Mouse (Mus musculus) midbrain, embryonic 13.5 days (tissue): Measurements from ENCODE around the gene Olfr1362. TPM values are rescaled to one million over a fixed set of nuclear protein-coding genes. Genes with fewer than 3 reads are reported as not detected.

Source experiments
- ATAC-seq: fragments of 200-750 bp; cut with Nextera tagmentation; 2 replicates; pipeline ENCODE4 v1.8.0; 2017; ENCODE audit warnings: mild to moderate bottlenecking, moderate TSS enrichment, moderate library complexity
- H3K27ac ChIP-seq: fragments of 300-500 bp; sonication (generic); 2 replicates; pipeline ENCODE4 v1.5.1; 2015; ENCODE audit warnings: inconsistent platforms, mild to moderate bottlenecking, moderate library complexity
- H3K27me3 ChIP-seq: fragments of 300-500 bp; sonication (generic); 2 replicates; pipeline ENCODE4 v1.6.1; 2015; ENCODE audit warnings: mild to moderate bottlenecking, inconsistent platforms
- H3K36me3 ChIP-seq: fragments of 300-500 bp; sonication (generic); 2 replicates; pipeline ENCODE4 v1.6.1; 2015; ENCODE audit warnings: mild to moderate bottlenecking, inconsistent platforms
- H3K4me1 ChIP-seq: fragments of 300-500 bp; sonication (generic); replicated peaks from 2 replicates; pipeline ENCODE4 v1.6.1; 2015; ENCODE audit warnings: inconsistent platforms
- H3K4me2 ChIP-seq: fragments of 300-500 bp; sonication (generic); replicated peaks from 2 replicates; pipeline ENCODE4 v1.6.1; 2015; ENCODE audit warnings: moderate library complexity, mild to moderate bottlenecking, inconsistent platforms
- H3K4me3 ChIP-seq: fragments of 300-500 bp; sonication (generic); replicated peaks from 2 replicates; pipeline ENCODE4 v1.5.1; 2015; ENCODE audit warnings: mild to moderate bottlenecking, inconsistent platforms
- H3K9ac ChIP-seq: fragments of 300-500 bp; sonication (generic); replicated peaks from 2 replicates; pipeline ENCODE4 v1.6.1; 2015; ENCODE audit warnings: mild to moderate bottlenecking, inconsistent platforms
- H3K9me3 ChIP-seq: fragments of 300-500 bp; sonication (generic); 2 replicates; pipeline ENCODE4 v1.6.1; 2016; ENCODE audit warnings: mild to moderate bottlenecking, inconsistent platforms
- WGBS: fragments of 180-500 bp; shearing (Covaris S2); methylation state at CpG from one replicate; pipeline ENCODE4 v1.1.7; 2015; 5-methylcytosine and 5-hydroxymethylcytosine counted together
- polyA plus RNA-seq: library from polyadenylated mRNA; unstranded; fragments of >200 nt; fragmentation: Nextera tagmentation; extraction: Ambion mirVana; gene quantifications from 2 replicates; pipeline ENCODE4 v1.2.1, GENCODE M21; 2015

The Olfr1362 gene
- polyA plus RNA-seq, result not detected in 2 replicates

DNA sequence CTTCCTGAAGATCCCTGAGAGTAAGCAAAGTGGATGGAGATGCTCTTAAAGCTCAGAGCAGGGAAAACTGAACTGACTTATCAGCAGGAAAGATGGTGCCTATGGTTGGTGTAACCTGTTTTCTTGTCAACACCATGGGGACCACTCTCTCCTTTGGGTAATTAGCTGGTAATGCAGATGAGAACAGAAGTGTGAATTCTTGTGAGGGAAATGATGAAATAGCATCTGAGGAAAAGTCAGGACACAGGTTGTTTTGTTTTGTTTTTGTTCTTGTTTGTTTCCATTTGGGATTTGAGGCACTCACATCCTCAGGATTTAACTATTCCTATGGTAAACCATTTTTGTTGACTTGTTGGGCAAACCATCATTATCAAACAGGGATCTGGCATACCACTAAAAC, at the start of gene Olfr1362:
TSS of gene Olfr1362 (minus strand) at position 101 of the 400 bp plus-strand sequence.
- Histone ChIP-seq H3K4me2 (no peak within 1 kb of the TSS), H3K27me3 (no peaks in the 10 kb centered on the region), H3K27ac (no peak within 1 kb of the TSS), H3K36me3 (no peaks in the 10 kb centered on the region), H3K4me1 (no peaks in the 10 kb centered on the region), H3K4me3 (no peak within 1 kb of the TSS), H3K9ac (no peak within 1 kb of the TSS), H3K9me3 (no peaks in the 10 kb centered on the region)
- no peak for ATAC-seq

GRCm38 (mm10) chr13:21663286-21663685, 49.5 kb upstream of the Olfr1362 start, which contains the start of gene Olfr1361:
Olfr1361 (minus strand) TSS chr13:21663386.
- Histone ChIP-seq H3K36me3 (no peaks in the 10 kb centered on the region), H3K27ac (no peak within 1 kb of the TSS), H3K4me3 (no peak within 1 kb of the TSS), H3K27me3 (no peaks in the 10 kb centered on the region), H3K9ac (no peak within 1 kb of the TSS), H3K9me3 (0 out of 2 replicates have a peak, but pooled peaks cover 2% of the 10 kb centered on the region), H3K4me2 (no peak within 1 kb of the TSS), H3K4me1 (no peaks in the 10 kb centered on the region)
- 86% methylated on average over 2 of the region's 2 CpGs for WGBS
- ATAC-seq, result no peak

DNA sequence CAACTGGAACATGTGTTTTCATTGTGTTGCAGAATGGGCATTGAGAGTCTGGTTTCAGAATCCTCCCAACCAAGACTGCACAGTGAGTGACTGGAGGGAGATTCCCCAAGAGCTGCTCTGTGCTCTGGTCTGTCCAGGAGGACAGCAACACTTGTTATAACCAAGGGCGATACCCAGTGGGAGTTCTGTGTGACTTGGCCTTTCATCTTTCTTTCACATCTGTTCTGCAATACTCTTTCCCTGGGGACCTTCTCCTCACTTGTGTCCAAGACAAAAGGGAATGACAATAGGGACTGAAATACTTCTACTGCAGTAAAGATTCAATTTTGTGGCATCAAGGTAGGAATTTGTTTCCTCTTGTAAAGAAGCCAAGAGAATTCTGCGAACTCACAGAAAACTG, 28.6 kb upstream of the Olfr1362 start, which contains the start of gene Olfr11:
TSS of gene Olfr11 (minus strand) at position 101 of the 400 bp plus-strand sequence.
- no peaks in the 10 kb centered on the region for H3K36me3 ChIP-seq
- no peaks in the 10 kb centered on the region for H3K9me3 ChIP-seq
- WGBS, result 83% methylated on average over 2 of the region's 2 CpGs
- no peak within 1 kb of the TSS for H3K4me3 ChIP-seq
- ATAC-seq, result no peak
- H3K4me1 ChIP-seq, result no peaks in the 10 kb centered on the region
- H3K4me2 ChIP-seq, result no peak within 1 kb of the TSS
- H3K9ac ChIP-seq, result no peak within 1 kb of the TSS
- no peaks in the 10 kb centered on the region for H3K27me3 ChIP-seq
- H3K27ac ChIP-seq, result no peak within 1 kb of the TSS

DNA sequence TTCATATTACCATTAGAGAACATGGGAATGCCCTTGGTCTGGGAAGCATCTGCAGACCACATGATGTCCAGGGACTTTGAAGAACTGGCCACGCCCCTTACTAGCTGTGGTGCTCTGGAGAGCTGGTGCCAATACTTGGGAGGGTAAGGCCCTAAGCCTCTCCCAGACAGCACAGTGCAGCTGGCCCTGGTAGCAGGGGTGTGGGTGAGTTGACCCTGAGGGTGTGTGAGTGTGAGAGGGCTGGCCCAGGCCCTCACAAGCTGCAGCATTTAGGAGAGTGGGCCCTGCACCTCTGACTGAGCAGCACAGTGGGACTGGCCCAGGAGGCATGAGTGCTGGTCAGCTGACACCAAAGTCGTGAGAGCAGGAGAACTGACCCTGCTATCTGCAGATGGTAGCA, 22.2 kb downstream of the Olfr1362 start:
- Histone ChIP-seq H3K9ac (no peak overlapping the region), H3K36me3 (no peaks in the 10 kb centered on the region), H3K27ac (no peak overlapping the region), H3K4me2 (no peak overlapping the region), H3K4me1 (no peaks in the 10 kb centered on the region), H3K9me3 (no peaks in the 10 kb centered on the region), H3K27me3 (no peaks in the 10 kb centered on the region), H3K4me3 (no peak overlapping the region)
- ATAC-seq, result no peak
- 72% methylated on average over 2 of the region's 2 CpGs for WGBS

DNA sequence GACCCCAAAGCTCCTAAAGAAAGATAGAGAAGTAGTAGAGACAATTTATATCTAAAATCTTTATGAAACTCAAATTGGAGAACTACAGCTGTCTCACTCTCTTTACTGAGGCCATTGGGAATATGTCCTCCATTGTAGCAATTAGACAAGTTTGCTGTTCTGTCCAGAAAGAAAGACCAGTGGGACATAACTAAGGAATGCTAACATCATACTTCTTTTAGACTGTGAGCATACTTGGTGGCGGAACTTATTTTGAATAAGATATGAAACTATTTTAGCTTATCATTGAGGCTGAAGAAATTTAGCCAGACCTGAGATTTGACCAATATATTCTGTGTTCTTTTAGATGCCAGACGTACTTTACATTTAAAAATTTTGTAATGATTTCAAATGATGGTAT, 32.2 kb downstream of the Olfr1362 start, which contains the start of gene Olfr1364:
TSS of gene Olfr1364 (minus strand) at position 101 of the 400 bp plus-strand sequence.
- H3K4me2 ChIP-seq, result no peak within 1 kb of the TSS

More for the DNA sequence above, 32.2 kb downstream of the Olfr1362 start, which contains the start of gene Olfr1364:
- H3K9ac ChIP-seq, result no peak within 1 kb of the TSS
- no peak within 1 kb of the TSS for H3K4me3 ChIP-seq
- H3K27ac ChIP-seq, result no peak within 1 kb of the TSS
- no peaks in the 10 kb centered on the region for H3K36me3 ChIP-seq
- no peaks in the 10 kb centered on the region for H3K4me1 ChIP-seq
- WGBS, result 89% methylated on average over 2 of the region's 2 CpGs
- ATAC-seq, result no peak
- H3K27me3 ChIP-seq, result no peaks in the 10 kb centered on the region
- no peaks in the 10 kb centered on the region for H3K9me3 ChIP-seq

Other genes with a start within 250 kb of the Olfr1362 start
- gene Zkscan3, start 211.3 kb downstream of the Olfr1362 start, polyA plus RNA-seq, result 94.9 and 95.7 TPM in 2 replicates
- gene Pgbd1, start 173.0 kb downstream of the Olfr1362 start, polyA plus RNA-seq, result 4.5 and 5.8 TPM in 2 replicates
- 25.8 and 25.9 TPM in 2 replicates for gene Zscan26, start 160.3 kb downstream of the Olfr1362 start, polyA plus RNA-seq
- 3.8 and 4.1 TPM in 2 replicates for gene Nkapl, start 145.5 kb downstream of the Olfr1362 start, polyA plus RNA-seq
- 9.4 and 9.5 TPM in 2 replicates for gene Zkscan4, start 135.1 kb downstream of the Olfr1362 start, polyA plus RNA-seq
- gene Gm10065, start 134.6 kb downstream of the Olfr1362 start, polyA plus RNA-seq, result 3.7 TPM in 1 of 2 replicates, not detected in the other
- 0.46 and 0.57 TPM in 2 replicates for gene AK157302, start 118.8 kb downstream of the Olfr1362 start, polyA plus RNA-seq
- 5.9 and 7.4 TPM in 2 replicates for gene Gm11273, start 112.6 kb downstream of the Olfr1362 start, polyA plus RNA-seq
- gene Zkscan8, start 82.9 kb downstream of the Olfr1362 start, polyA plus RNA-seq, result 6.7 and 7.1 TPM in 2 replicates
- 0.17 and 0.23 TPM in 2 replicates for gene Olfr1366, start 71.2 kb downstream of the Olfr1362 start, polyA plus RNA-seq
- gene Olfr1535, start 54.1 kb downstream of the Olfr1362 start, polyA plus RNA-seq, result 0.05 TPM in 1 of 2 replicates, not detected in the other
- not detected in 2 replicates for gene Olfr1364, start 32.3 kb downstream of the Olfr1362 start, polyA plus RNA-seq
- 0.05 TPM in 1 of 2 replicates, not detected in the other for gene Olfr11, start 28.5 kb upstream of the Olfr1362 start, polyA plus RNA-seq
- gene Olfr1361, start 49.4 kb upstream of the Olfr1362 start, polyA plus RNA-seq, result not detected in 2 replicates
- not detected in 2 replicates for gene Olfr1360, start 63.4 kb upstream of the Olfr1362 start, polyA plus RNA-seq
- gene Olfr1359, start 84.1 kb upstream of the Olfr1362 start, polyA plus RNA-seq, result not detected in 2 replicates
- gene Hist1h2bl, start 102.1 kb upstream of the Olfr1362 start, polyA plus RNA-seq, result 1.8 TPM in 1 of 2 replicates, not detected in the other
- gene Hist1h2ai, start 102.4 kb upstream of the Olfr1362 start, polyA plus RNA-seq, result 12.9 and 37.4 TPM in 2 replicates
- gene Hist1h3h, start 103.6 kb upstream of the Olfr1362 start, polyA plus RNA-seq, result 10.8 and 11.5 TPM in 2 replicates
- gene Hist1h2bm, start 108.0 kb upstream of the Olfr1362 start, polyA plus RNA-seq, result 3.7 and 4.2 TPM in 2 replicates
- gene Hist1h4j, start 121.0 kb upstream of the Olfr1362 start, polyA plus RNA-seq, result 0.82 and 1.0 TPM in 2 replicates
- 1.1 and 3.0 TPM in 2 replicates for gene Hist1h4k, start 136.5 kb upstream of the Olfr1362 start, polyA plus RNA-seq
- gene Hist1h2ak, start 139.8 kb upstream of the Olfr1362 start, polyA plus RNA-seq, result 22.2 and 26.2 TPM in 2 replicates
- gene Hist1h2bn, start 140.1 kb upstream of the Olfr1362 start, polyA plus RNA-seq, result 2.5 and 6.7 TPM in 2 replicates
- 11.8 and 15.6 TPM in 2 replicates for gene Hist1h1b, start 166.6 kb upstream of the Olfr1362 start, polyA plus RNA-seq
- 79.2 and 91.2 TPM in 2 replicates for gene Hist1h3i, start 169.3 kb upstream of the Olfr1362 start, polyA plus RNA-seq
- gene Hist1h2an, start 173.2 kb upstream of the Olfr1362 start, polyA plus RNA-seq, result 8.5 TPM in 1 of 2 replicates, not detected in the other
- 0.66 and 1.7 TPM in 2 replicates for gene Hist1h2bp, start 173.4 kb upstream of the Olfr1362 start, polyA plus RNA-seq
- gene Hist1h2bq, start 196.2 kb upstream of the Olfr1362 start, polyA plus RNA-seq, result 11.1 and 13.1 TPM in 2 replicates
- not detected in 2 replicates for gene Hist1h2ao, start 196.4 kb upstream of the Olfr1362 start, polyA plus RNA-seq
- gene Hist1h4m, start 197.7 kb upstream of the Olfr1362 start, polyA plus RNA-seq, result not detected in 2 replicates
- gene Hist1h4n, start 218.2 kb upstream of the Olfr1362 start, polyA plus RNA-seq, result 11.0 and 11.2 TPM in 2 replicates
- gene Hist1h2ap, start 219.5 kb upstream of the Olfr1362 start, polyA plus RNA-seq, result 1,729 and 1,932 TPM in 2 replicates
- gene Hist1h2br, start 219.7 kb upstream of the Olfr1362 start, polyA plus RNA-seq, result 11.3 and 12.2 TPM in 2 replicates